Mouse (Mus musculus): ENCODE results near the gene Ust.

DNA sequence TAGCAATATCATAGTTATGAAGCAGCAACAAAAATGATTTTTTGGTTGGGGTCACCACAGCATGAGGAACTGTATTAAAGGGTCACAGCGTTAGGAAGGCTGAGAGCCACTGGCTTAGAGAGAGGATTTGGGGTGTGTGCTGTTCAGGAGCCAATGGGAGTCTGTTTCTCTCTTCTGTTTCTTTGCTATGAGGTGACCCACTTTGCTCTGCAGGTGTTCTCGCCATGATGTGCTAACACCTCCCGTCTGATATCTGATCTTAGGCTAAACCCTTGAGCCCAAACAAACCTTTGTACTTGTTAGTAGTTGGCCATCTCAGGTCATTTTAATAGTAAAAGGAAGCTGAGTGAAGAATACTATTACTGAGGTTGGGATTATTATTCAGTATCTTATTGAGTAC, 292.0 kb downstream of the Ust start:
- no peak for TF ChIP-seq CTCF (IDR thresholded peaks at IDR 0.05; ENCODE audit: borderline replicate concordance, insufficient read depth, low read depth, low read length)
- no peak for TF ChIP-seq POLR2A (IDR thresholded peaks at IDR 0.05; ENCODE audit: borderline replicate concordance, insufficient read depth, low read length)

Measured in cerebellum, adult 2 months (tissue).